Mouse (Mus musculus): ENCODE measurements at regions not wholly inside any gene's neighbourhood (a gene's known extent, or its start where the extent isn't known, plus 50 kb on each side); places are given as distances from the start of the nearest gene placed in this dataset.

- in situ Hi-C loops (cut with MboI, MseI): no loop called here
Measured at GRCm38 (mm10) chr13:69279647-69280046, 253.9 kb upstream of the Nsun2 start.

GRCm38 (mm10) chr13:69294483-69294882, 239.1 kb upstream of the Nsun2 start:
- in situ Hi-C loops (cut with MboI, MseI): no loop called here

- in situ Hi-C loops (cut with MboI, MseI): no loop called here
Measured at GRCm38 (mm10) chr13:69303316-69303715, 230.2 kb upstream of the Nsun2 start.

- in situ Hi-C loops (cut with MboI, MseI): no loop called here
Measured at GRCm38 (mm10) chr13:69330412-69331000, 203.0 kb upstream of the Nsun2 start.

GRCm38 (mm10) chr13:69331537-69332435, 201.8 kb upstream of the Nsun2 start:
- in situ Hi-C loops (cut with MboI, MseI): no loop called here

DNA sequence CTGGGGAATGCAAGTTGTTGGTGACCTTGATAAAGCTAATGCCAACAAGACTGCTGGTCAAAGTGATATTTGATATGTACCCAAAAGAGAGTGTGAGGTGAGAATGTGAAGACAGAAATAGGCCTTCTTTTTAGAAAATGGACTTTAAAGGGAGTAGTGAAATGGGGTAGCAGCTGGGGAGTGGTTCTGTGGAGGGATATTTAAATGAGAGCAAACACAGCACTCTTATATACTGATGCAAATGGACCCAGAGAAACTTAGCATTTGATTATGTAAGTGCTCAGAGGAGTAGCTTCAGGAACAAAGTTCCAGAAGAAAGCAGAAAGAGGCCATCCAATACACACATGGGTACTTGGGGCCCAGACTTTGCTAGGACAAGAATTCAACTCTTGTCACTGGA, 189.7 kb upstream of the Nsun2 start:
- in situ Hi-C loops (cut with MboI, MseI): no loop called here

GRCm38 (mm10) chr13:69357435-69357834, 176.1 kb upstream of the Nsun2 start:
- in situ Hi-C loops (cut with MboI, MseI): no loop called here

GRCm38 (mm10) chr13:69365880-69366490, 167.6 kb upstream of the Nsun2 start:
- in situ Hi-C loops (cut with MboI, MseI): no loop called here

DNA sequence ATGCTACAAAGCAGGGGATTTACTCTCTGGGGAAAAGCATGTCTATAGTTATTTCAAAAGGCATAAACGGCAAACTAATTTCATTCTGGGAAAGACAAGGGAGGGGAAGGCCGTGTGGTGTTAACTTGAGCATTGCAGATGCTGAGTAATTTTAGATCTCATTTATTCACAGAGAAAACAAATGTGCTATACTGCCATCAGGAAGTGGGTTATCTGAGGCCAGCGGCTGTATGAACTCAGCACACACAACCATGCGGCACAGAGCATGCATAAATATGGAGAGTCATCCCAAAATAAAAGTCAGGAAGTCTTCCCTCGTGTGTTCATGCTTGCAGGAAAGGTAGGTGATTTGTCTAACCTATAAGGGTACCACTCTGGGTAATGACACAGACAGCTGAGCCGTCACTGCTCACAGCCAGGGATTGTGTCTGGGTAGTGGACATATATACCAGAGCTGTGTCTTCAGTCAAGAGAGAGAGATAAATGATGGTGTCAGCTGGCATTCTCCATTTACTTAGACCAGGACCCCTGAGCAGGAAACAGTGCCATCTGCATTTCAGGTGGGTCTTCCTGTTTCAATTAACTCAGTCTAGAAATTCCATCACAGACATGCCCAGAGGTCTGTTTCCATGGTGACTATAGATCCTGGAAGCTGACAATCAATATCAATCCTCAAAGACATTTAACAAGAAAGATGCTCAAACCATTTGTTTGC, 160.3 kb upstream of the Nsun2 start:
- in situ Hi-C loops (cut with MboI, MseI): no loop called here

- in situ Hi-C loops (cut with MboI, MseI): no loop called here
Measured at GRCm38 (mm10) chr13:69373816-69374142, 159.8 kb upstream of the Nsun2 start.

GRCm38 (mm10) chr13:69380403-69380802, 153.1 kb upstream of the Nsun2 start:
- in situ Hi-C loops (cut with MboI, MseI): no loop called here

GRCm38 (mm10) chr13:69384767-69385166, 148.8 kb upstream of the Nsun2 start:
- in situ Hi-C loops (cut with MboI, MseI): no loop called here

GRCm38 (mm10) chr13:69392917-69393827, 140.4 kb upstream of the Nsun2 start:
- in situ Hi-C loops (cut with MboI, MseI): loop anchor here (10.0 kb wide), 1 partner anchor 252 kb away; no protein-coding TSS in a partner anchor

DNA sequence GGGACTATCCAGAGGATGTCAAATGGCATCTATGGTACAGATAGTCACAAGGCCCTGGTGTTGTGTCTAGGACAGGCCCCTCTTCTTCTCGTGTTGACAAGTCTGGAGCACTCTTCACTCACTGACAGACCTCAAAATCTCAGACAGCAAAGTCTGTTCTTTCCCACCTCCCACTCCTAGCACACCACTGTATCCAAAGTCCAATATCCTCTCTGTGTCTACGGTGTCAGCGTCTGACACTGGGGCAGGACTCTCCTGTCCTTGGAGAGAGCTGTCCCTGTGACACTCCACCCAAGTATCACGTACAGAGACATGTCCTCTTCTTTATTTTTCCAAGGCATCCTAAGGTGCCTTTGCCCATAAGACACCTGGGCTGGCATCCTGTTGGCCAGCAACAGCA, 139.0 kb upstream of the Nsun2 start:
- in situ Hi-C loops (cut with MboI, MseI): loop anchor here (10.0 kb wide), 1 partner anchor 250 kb away; no protein-coding TSS in a partner anchor

- in situ Hi-C loops (cut with MboI, MseI): no loop called here
Measured at GRCm38 (mm10) chr13:69410359-69410758, 123.2 kb upstream of the Nsun2 start.

- in situ Hi-C loops (cut with MboI, MseI): no loop called here
Measured at GRCm38 (mm10) chr13:69414813-69415212, 118.7 kb upstream of the Nsun2 start.

GRCm38 (mm10) chr13:69416726-69417125, 116.8 kb upstream of the Nsun2 start:
- in situ Hi-C loops (cut with MboI, MseI): no loop called here

DNA sequence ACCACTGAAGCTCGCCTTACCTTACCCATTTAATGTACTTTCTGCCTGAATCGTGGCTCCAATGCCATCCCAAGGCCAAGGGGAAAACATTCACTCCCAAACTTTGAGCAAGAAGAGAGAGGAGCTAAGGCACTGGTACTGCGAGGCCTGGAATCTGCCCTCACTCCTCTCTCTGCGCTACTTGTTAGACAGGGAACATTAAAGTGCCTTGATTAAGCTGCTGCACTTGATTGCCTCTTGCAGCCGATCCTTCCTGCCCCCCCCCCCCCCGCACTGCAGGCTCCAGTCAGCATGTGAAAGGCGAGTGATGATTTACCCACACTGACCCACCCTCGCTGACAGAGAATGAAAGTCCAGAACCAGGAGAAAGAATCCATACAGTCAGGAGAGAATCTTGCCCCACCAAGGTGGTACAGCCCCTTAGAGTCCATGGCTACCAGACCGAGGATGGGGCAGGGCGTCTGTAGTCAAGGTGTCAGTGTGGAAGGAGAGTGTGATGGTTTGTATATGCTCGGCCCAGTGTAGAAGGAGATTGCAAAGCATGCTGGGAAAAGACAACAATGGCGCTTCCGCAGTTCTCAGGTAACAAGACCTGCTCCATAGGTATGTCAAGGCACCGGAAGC, 115.6 kb upstream of the Nsun2 start:
- in situ Hi-C loops (cut with MboI, MseI): no loop called here

- in situ Hi-C loops (cut with MboI, MseI): no loop called here
Measured at GRCm38 (mm10) chr13:69420166-69420565, 113.4 kb upstream of the Nsun2 start.

DNA sequence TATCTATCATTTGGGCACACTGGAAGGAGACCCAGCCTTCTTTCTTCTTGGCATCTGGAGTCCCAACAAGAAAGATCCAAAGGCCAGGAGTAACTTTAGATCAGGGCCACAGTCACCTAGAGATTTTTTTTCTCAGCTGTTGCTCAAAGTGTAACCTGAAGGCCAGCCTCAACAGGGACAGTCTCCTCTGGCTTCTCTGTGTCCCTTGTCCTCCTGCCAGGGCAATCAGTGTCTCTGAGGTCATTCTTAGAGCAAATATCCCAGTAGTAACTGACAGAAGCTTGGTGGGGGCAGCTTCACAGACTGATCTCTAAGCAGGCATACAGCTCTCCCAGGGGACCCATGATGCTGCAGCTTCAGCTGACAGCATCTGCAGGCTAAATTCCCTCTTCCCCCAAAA, 111.6 kb upstream of the Nsun2 start:
- in situ Hi-C loops (cut with MboI, MseI): no loop called here

DNA sequence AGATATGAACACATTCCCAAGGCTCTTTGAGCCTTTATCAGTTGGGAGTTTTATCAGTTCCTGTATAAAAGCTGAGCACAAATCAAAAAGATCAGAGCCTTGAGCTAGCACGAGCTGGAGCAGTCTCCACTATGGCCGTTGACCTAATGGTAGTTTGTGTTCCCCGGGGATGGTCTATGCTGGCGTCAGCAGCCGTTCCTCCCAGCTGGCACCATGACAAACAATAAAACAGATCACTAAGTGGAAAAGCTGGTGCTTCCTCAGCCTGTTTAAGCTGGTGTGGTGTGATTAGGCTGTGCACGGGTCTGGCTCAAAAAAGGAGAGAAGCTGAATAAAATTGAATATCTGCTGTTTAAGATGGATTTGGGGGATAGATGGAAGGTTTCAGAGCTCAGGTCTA, 107.4 kb upstream of the Nsun2 start:
- in situ Hi-C loops (cut with MboI, MseI): no loop called here

All from regulatory T cell (primary cell).